In genomic region chr8:112048293-112048692, GRCm38 (mm10) we compare ENCODE assay signal across 23 mouse cellular contexts. TPM values are rescaled to one million over a fixed set of nuclear protein-coding genes. Genes with fewer than 3 reads are reported as not detected.
DNase-seq lines count a peak whose midpoint lies in the region; ATAC-seq and TF ChIP-seq lines count a peak whose summit lies in the region.
"Had no signal": no experiment of that assay in that cellular context is flagged by ENCODE, and none has a peak within 500 bp of the region (broad histone marks: within the 10 kb centered on the region; RNA-seq: fewer than 3 reads in every experiment).

No protein-coding gene starts in this region.

- no peak overlapping the region for H3K4me3 ChIP-seq in hindbrain, postnatal 0 days (ENCODE audit: low read length)
- no peak overlapping the region for H3K4me3 ChIP-seq in hindbrain, embryonic 12.5 days
- no peak overlapping the region for H3K4me3 ChIP-seq in lung, embryonic 14.5 days (ENCODE audit: low read depth, low read length)
- H3K4me3 ChIP-seq: embryonic facial prominence, embryonic 15.5 days; erythroblast, embryonic 14.5 days; forebrain, embryonic 10.5 days; forebrain, embryonic 15.5 days; heart, embryonic 10.5 days; hindbrain, embryonic 13.5 days had no signal

- no peaks in the 10 kb centered on the region for H3K36me3 ChIP-seq in hindbrain, postnatal 0 days (ENCODE audit: insufficient read depth, low read length)
- H3K36me3 ChIP-seq in hindbrain, embryonic 12.5 days, result no peaks in the 10 kb centered on the region
- no peaks in the 10 kb centered on the region for H3K36me3 ChIP-seq in lung, embryonic 14.5 days (ENCODE audit: insufficient read depth)
- H3K36me3 ChIP-seq: embryonic facial prominence, embryonic 15.5 days; forebrain, embryonic 10.5 days; forebrain, embryonic 15.5 days; heart, embryonic 10.5 days; hindbrain, embryonic 13.5 days had no signal

- no peak overlapping the region for H3K27ac ChIP-seq in hindbrain, postnatal 0 days
- H3K27ac ChIP-seq in hindbrain, embryonic 12.5 days, result no peak overlapping the region
- no peak overlapping the region for H3K27ac ChIP-seq in lung, embryonic 14.5 days (ENCODE audit: low read depth)
- H3K27ac ChIP-seq: embryonic facial prominence, embryonic 15.5 days; forebrain, embryonic 10.5 days; forebrain, embryonic 15.5 days; heart, embryonic 10.5 days; hindbrain, embryonic 13.5 days had no signal

- TF ChIP-seq CTCF in hindbrain, postnatal 0 days (IDR thresholded peaks at IDR 0.05; ENCODE audit: low read depth), result peak; percentile 56
- 0 out of 2 replicates have a peak, but pooled peaks have one; percentile 3 for TF ChIP-seq CTCF in lung, embryonic 14.5 days (IDR thresholded peaks at IDR 0.05; ENCODE audit: low read depth)

- no peaks in the 10 kb centered on the region for H3K27me3 ChIP-seq in hindbrain, postnatal 0 days (ENCODE audit: insufficient read depth, low read length)
- no peaks in the 10 kb centered on the region for H3K27me3 ChIP-seq in hindbrain, embryonic 12.5 days
- H3K27me3 ChIP-seq in lung, embryonic 14.5 days (ENCODE audit: insufficient read depth, low read length), result no peaks in the 10 kb centered on the region
- H3K27me3 ChIP-seq: embryonic facial prominence, embryonic 15.5 days; forebrain, embryonic 15.5 days; hindbrain, embryonic 13.5 days had no signal

- H3K9me3 ChIP-seq in hindbrain, postnatal 0 days (ENCODE audit: low read length), result no peaks in the 10 kb centered on the region
- H3K9me3 ChIP-seq in hindbrain, embryonic 12.5 days (replicated peaks), result no peaks in the 10 kb centered on the region
- no peaks in the 10 kb centered on the region for H3K9me3 ChIP-seq in lung, embryonic 14.5 days (ENCODE audit: low read depth, low read length)
- H3K9me3 ChIP-seq: embryonic facial prominence, embryonic 15.5 days; forebrain, embryonic 10.5 days; forebrain, embryonic 15.5 days; heart, embryonic 10.5 days; hindbrain, embryonic 13.5 days had no signal

- 68% methylated on average over 6 of the region's 6 CpGs for WGBS in hindbrain, postnatal 0 days
- 75% methylated on average over 6 of the region's 6 CpGs for WGBS in hindbrain, embryonic 12.5 days
- 57% methylated on average over 6 of the region's 6 CpGs for WGBS in lung, embryonic 14.5 days

- no peaks in the 10 kb centered on the region for H3K4me1 ChIP-seq in hindbrain, postnatal 0 days (ENCODE audit: insufficient read depth, low read length)
- H3K4me1 ChIP-seq in hindbrain, embryonic 12.5 days, result no peaks in the 10 kb centered on the region
- H3K4me1 ChIP-seq in lung, embryonic 14.5 days (ENCODE audit: insufficient read depth), result no peaks in the 10 kb centered on the region
- H3K4me1 ChIP-seq: embryonic facial prominence, embryonic 15.5 days; forebrain, embryonic 10.5 days; forebrain, embryonic 15.5 days; heart, embryonic 10.5 days; hindbrain, embryonic 13.5 days had no signal

- no peak overlapping the region for H3K9ac ChIP-seq in hindbrain, postnatal 0 days (replicated peaks; ENCODE audit: low read length)
- no peak overlapping the region for H3K9ac ChIP-seq in hindbrain, embryonic 12.5 days
- no peak overlapping the region for H3K9ac ChIP-seq in lung, embryonic 14.5 days
- H3K9ac ChIP-seq: embryonic facial prominence, embryonic 15.5 days; forebrain, embryonic 15.5 days; hindbrain, embryonic 13.5 days had no signal

- no peak overlapping the region for H3K4me2 ChIP-seq in hindbrain, postnatal 0 days (ENCODE audit: low read depth, low read length)
- H3K4me2 ChIP-seq in hindbrain, embryonic 12.5 days (replicated peaks), result no peak overlapping the region
- H3K4me2 ChIP-seq in lung, embryonic 14.5 days, result no peak overlapping the region
- H3K4me2 ChIP-seq: embryonic facial prominence, embryonic 15.5 days; forebrain, embryonic 15.5 days; hindbrain, embryonic 13.5 days had no signal

- DNase-seq in hindbrain, postnatal 0 days (ENCODE audit: low spot score), result peak; percentile 46
- DNase-seq in lung, embryonic 14.5 days, result no peak
- DNase-seq in lung, postnatal 14 days, result no peak
- DNase-seq in retina, embryonic 14.5 days (ENCODE audit: low spot score), result peak; percentile 47
- DNase-seq in thymus, postnatal 4 days, result no peak
- DNase-seq: adrenal gland, postnatal 14 days; cerebellum, adult 18-20 months; cerebellum, adult 9-11 months; embryo, embryonic 11 days; gastrocnemius, postnatal 10 days; heart, adult 18-20 months; heart, postnatal 10 days; heart, postnatal 4 days had no signal

- no peak for ATAC-seq in hindbrain, postnatal 0 days
- no peak for ATAC-seq in hindbrain, embryonic 12.5 days (ENCODE audit: low FRiP score)
- no peak for ATAC-seq in lung, embryonic 14.5 days (ENCODE audit: insufficient read depth)
- ATAC-seq: activated CD4-positive, CD25-positive, alpha-beta regulatory T cell, adult 4 months; forebrain, embryonic 15.5 days; Patski had no signal

RNA-seq across cellular contexts. Expression of gene Gm6793, which starts 33.5 kb away (rescaled TPM):
- total RNA-seq in hindbrain, postnatal 0 days (2014; rRNA removed), result not detected in 2 replicates
- polyA plus RNA-seq in hindbrain, postnatal 0 days (2015; fragmentation: Nextera tagmentation; extraction: Ambion mirVana), result 0.70 and 0.91 TPM in 2 replicates
- 0.23 and 1.2 TPM in 2 replicates for polyA plus RNA-seq in hindbrain, embryonic 12.5 days (2016; fragmentation: Nextera tagmentation; extraction: Ambion mirVana)
- polyA plus RNA-seq in lung, embryonic 14.5 days (2014; fragmentation: Nextera tagmentation; extraction: Ambion mirVana), result 0.42 TPM in 1 of 2 replicates, not detected in the other
- total RNA-seq: adrenal gland, postnatal 14 days; CH12.LX; gastrocnemius, postnatal 10 days; heart, adult 18-20 months had no signal

RNA-seq across cellular contexts. Expression of gene Terf2ip, which starts 37.1 kb away (rescaled TPM):
- 48.8 and 51.1 TPM in 2 replicates for total RNA-seq in hindbrain, postnatal 0 days (2014; rRNA removed)
- 56.0 and 60.8 TPM in 2 replicates for polyA plus RNA-seq in hindbrain, postnatal 0 days (2015; fragmentation: Nextera tagmentation; extraction: Ambion mirVana)
- polyA plus RNA-seq in hindbrain, embryonic 12.5 days (2016; fragmentation: Nextera tagmentation; extraction: Ambion mirVana), result 41.0 and 44.0 TPM in 2 replicates
- 22.8 and 25.0 TPM in 2 replicates for polyA plus RNA-seq in lung, embryonic 14.5 days (2014; fragmentation: Nextera tagmentation; extraction: Ambion mirVana)

RNA-seq across cellular contexts. Expression of gene Kars, which starts 37.2 kb away (rescaled TPM):
- total RNA-seq in hindbrain, postnatal 0 days (2014; rRNA removed), result 106 and 107 TPM in 2 replicates
- 158 and 162 TPM in 2 replicates for polyA plus RNA-seq in hindbrain, postnatal 0 days (2015; fragmentation: Nextera tagmentation; extraction: Ambion mirVana)
- polyA plus RNA-seq in hindbrain, embryonic 12.5 days (2016; fragmentation: Nextera tagmentation; extraction: Ambion mirVana), result 183 and 192 TPM in 2 replicates
- polyA plus RNA-seq in lung, embryonic 14.5 days (2014; fragmentation: Nextera tagmentation; extraction: Ambion mirVana), result 227 and 229 TPM in 2 replicates

RNA-seq across cellular contexts. Expression of gene Adat1, which starts 56.2 kb away (rescaled TPM):
- total RNA-seq in hindbrain, postnatal 0 days (2014; rRNA removed), result 3.8 and 4.5 TPM in 2 replicates
- polyA plus RNA-seq in hindbrain, postnatal 0 days (2015; fragmentation: Nextera tagmentation; extraction: Ambion mirVana), result 4.7 and 4.9 TPM in 2 replicates
- polyA plus RNA-seq in hindbrain, embryonic 12.5 days (2016; fragmentation: Nextera tagmentation; extraction: Ambion mirVana), result 11.1 and 12.2 TPM in 2 replicates
- polyA plus RNA-seq in lung, embryonic 14.5 days (2014; fragmentation: Nextera tagmentation; extraction: Ambion mirVana), result 8.7 and 9.8 TPM in 2 replicates
- polyA plus RNA-seq: erythroblast, embryonic 14.5 days had no signal

Comparison
In these comparisons a context has a peak if more than half of its experiments do, and no peak if none do; other contexts are left out.
1. DNase-seq: peak in hindbrain, postnatal 0 days (single experiment) and retina, embryonic 14.5 days (single experiment); none in lung, embryonic 14.5 days (single experiment), lung, postnatal 14 days (single experiment) and thymus, postnatal 4 days (single experiment).